Mouse (Mus musculus) E14TG2a.4 (cell line): Measurements from ENCODE around the gene Parp2.
"Not testable (repeated sequence)": the region's sequence is repeated elsewhere in the genome, so short reads cannot be mapped to it uniquely, and the experiment has no call there.

Source experiments
- CTCF ChIP-seq: conservative IDR thresholded peaks from 2 replicates; pipeline ENCODE4 v1.5.1; 2014; ENCODE audit warnings: low read length
- NANOG ChIP-seq: IDR thresholded peaks from 2 replicates; pipeline ENCODE4 v1.6.1; 2014; ENCODE audit warnings: borderline replicate concordance, low read length, mixed read lengths
- POU5F1 ChIP-seq: IDR thresholded peaks from 2 replicates; pipeline ENCODE4 v1.6.1; 2014; ENCODE audit warnings: low read length, borderline replicate concordance

DNA sequence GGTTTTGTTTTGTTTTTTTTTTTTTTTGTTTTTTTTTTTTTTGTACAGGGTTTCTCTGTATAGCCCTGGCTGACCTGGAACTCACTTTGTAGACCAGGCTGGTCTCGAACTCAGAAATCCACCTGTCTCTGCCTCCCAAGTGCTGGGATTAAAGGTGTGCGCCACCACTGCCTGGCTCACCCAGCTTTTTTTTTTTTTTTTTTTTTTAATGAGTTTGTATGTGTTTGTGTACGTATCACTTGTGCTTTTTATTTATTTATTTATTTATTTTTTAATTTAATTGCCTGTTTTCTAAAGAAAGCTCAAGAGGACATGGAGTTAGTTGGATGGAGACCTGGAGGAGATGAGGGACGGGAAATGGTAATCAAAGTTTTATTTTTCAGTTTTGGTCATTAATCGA, 1.2 kb upstream of the Parp2 start:
- not testable (repeated sequence) for TF ChIP-seq CTCF, POU5F1, NANOG
